ENCODE assay signal across 7 mouse cellular contexts in genomic region chr9:106421865-106422160, GRCm38 (mm10). TPM values are rescaled to one million over a fixed set of nuclear protein-coding genes. Genes with fewer than 3 reads are reported as not detected.
DNase-seq lines count a peak whose midpoint lies in the region; ATAC-seq lines count a peak whose summit lies in the region.

No protein-coding gene starts in this region.

- DNase-seq in adrenal gland, adult 2 months: peak; percentile 87
- peak; percentile 93 for DNase-seq in embryo, embryonic 11 days
- DNase-seq in gastrocnemius, postnatal 4 days (ENCODE audit: low spot score in 2 of 2): peak; percentile 75 to 85
- peak; percentile 80 to 88 for DNase-seq in left cerebral cortex, postnatal 36 days (ENCODE audit: low spot score in 2 of 2)
- peak; percentile 98 for DNase-seq in midbrain, embryonic 11.5 days (ENCODE audit: low spot score, missing footprints)
- peak; percentile 83 for DNase-seq in skeletal muscle tissue, adult 2 months (ENCODE audit: low read depth, low spot score)

- H3K4me3 ChIP-seq in intestine, embryonic 16.5 days (ENCODE audit: low read length): no peak overlapping the region
- no peak overlapping the region for H3K4me3 ChIP-seq in midbrain, embryonic 11.5 days (ENCODE audit: low read depth, low read length)

- H3K4me1 ChIP-seq in intestine, embryonic 16.5 days (ENCODE audit: control insufficient read depth, insufficient read depth, low read length): peaks cover 20% of the 10 kb centered on the region
- peaks cover 29% of the 10 kb centered on the region for H3K4me1 ChIP-seq in midbrain, embryonic 11.5 days (ENCODE audit: control insufficient read depth, insufficient read depth, low read length)

- intact Hi-C loops in left cerebral cortex, postnatal 36 days (cut with DNase I): loop anchor here (1.0 kb wide), 2 partner anchors 116 to 133 kb away; no protein-coding TSS in a partner anchor

- WGBS in intestine, embryonic 16.5 days: 0% methylated on average over 3 of the region's 3 CpGs
- WGBS in midbrain, embryonic 11.5 days: 0% methylated on average over 3 of the region's 3 CpGs

- ATAC-seq in intestine, embryonic 16.5 days: peak; percentile 77
- ATAC-seq in midbrain, embryonic 11.5 days (ENCODE audit: low FRiP score): peak; percentile 76

- peak overlapping the region; percentile 24; the same call in 1 of the 2 replicates for H3K4me2 ChIP-seq in intestine, embryonic 16.5 days (ENCODE audit: low read depth, low read length)
- peak overlapping the region; percentile 30; the same call in 1 of the 2 replicates for H3K4me2 ChIP-seq in midbrain, embryonic 11.5 days

- H3K36me3 ChIP-seq in intestine, embryonic 16.5 days (ENCODE audit: control insufficient read depth, insufficient read depth, low read length): no peaks in the 10 kb centered on the region
- H3K36me3 ChIP-seq in midbrain, embryonic 11.5 days (ENCODE audit: control insufficient read depth, insufficient read depth, low read length): no peaks in the 10 kb centered on the region

- H3K27ac ChIP-seq in intestine, embryonic 16.5 days (ENCODE audit: low read length): no peak overlapping the region
- no peak overlapping the region; the same call in 1 of the 2 replicates for H3K27ac ChIP-seq in midbrain, embryonic 11.5 days (ENCODE audit: low read depth, low read length)

- H3K9me3 ChIP-seq in intestine, embryonic 16.5 days (ENCODE audit: control insufficient read depth, low read length): no peaks in the 10 kb centered on the region
- H3K9me3 ChIP-seq in midbrain, embryonic 11.5 days (ENCODE audit: control insufficient read depth, low read length): no peaks in the 10 kb centered on the region

- 0 out of 2 replicates have a peak overlapping the region, but pooled peaks have one; percentile 39 for H3K9ac ChIP-seq in intestine, embryonic 16.5 days (ENCODE audit: low read depth, low read length)
- H3K9ac ChIP-seq in midbrain, embryonic 11.5 days (ENCODE audit: low read length): no peak overlapping the region

- peaks cover 4% of the 10 kb centered on the region; the same call in 1 of the 2 replicates for H3K27me3 ChIP-seq in intestine, embryonic 16.5 days (replicated peaks; ENCODE audit: control insufficient read depth, insufficient read depth, low read length)
- no peaks in the 10 kb centered on the region for H3K27me3 ChIP-seq in midbrain, embryonic 11.5 days (ENCODE audit: control insufficient read depth, insufficient read depth, low read length)

RNA-seq across cellular contexts. Expression of gene Rpl29, which starts 7.4 kb away (rescaled TPM):
- 100 to 1,000 TPM; 391 to 419 TPM for total RNA-seq in adrenal gland, adult 2 months (2021)
- polyA plus RNA-seq in adrenal gland, adult 2 months (2012; rRNA removed): 183 and 201 TPM in 2 replicates
- total RNA-seq in gastrocnemius, postnatal 4 days (2021): 100 to 1,000 TPM; 526 to 599 TPM
- 866 and 931 TPM in 2 replicates for polyA plus RNA-seq in intestine, embryonic 16.5 days (2015; fragmentation: Nextera tagmentation; extraction: Ambion mirVana)
- total RNA-seq in left cerebral cortex, postnatal 36 days (2021): 100 to 1,000 TPM; 278 to 331 TPM
- 867 and 874 TPM in 2 replicates for polyA plus RNA-seq in midbrain, embryonic 11.5 days (2014; fragmentation: Nextera tagmentation; extraction: Ambion mirVana)

RNA-seq across cellular contexts. Expression of gene Acy1, which starts 16.3 kb away (rescaled TPM):
- 10 to 100 TPM; 12.2 to 16.9 TPM for total RNA-seq in adrenal gland, adult 2 months (2021)
- polyA plus RNA-seq in adrenal gland, adult 2 months (2012; rRNA removed): 11.0 and 14.8 TPM in 2 replicates
- total RNA-seq in gastrocnemius, postnatal 4 days (2021): 10 to 100 TPM; 13.4 to 13.5 TPM
- polyA plus RNA-seq in intestine, embryonic 16.5 days (2015; fragmentation: Nextera tagmentation; extraction: Ambion mirVana): 59.8 and 59.9 TPM in 2 replicates
- 10 to 100 TPM; 15.4 to 16.0 TPM for total RNA-seq in left cerebral cortex, postnatal 36 days (2021)
- polyA plus RNA-seq in midbrain, embryonic 11.5 days (2014; fragmentation: Nextera tagmentation; extraction: Ambion mirVana): 29.9 and 30.4 TPM in 2 replicates

RNA-seq across cellular contexts. Expression of gene Abhd14b, which starts 25.4 kb away (rescaled TPM):
- total RNA-seq in adrenal gland, adult 2 months (2021): 10 to 100 TPM; 32.6 to 46.6 TPM
- 144 and 175 TPM in 2 replicates for polyA plus RNA-seq in adrenal gland, adult 2 months (2012; rRNA removed)
- total RNA-seq in gastrocnemius, postnatal 4 days (2021): 10 to 100 TPM in 1 of 2 experiments, 1 to 10 TPM in 1; 8.8 to 10.3 TPM
- 34.3 and 34.4 TPM in 2 replicates for polyA plus RNA-seq in intestine, embryonic 16.5 days (2015; fragmentation: Nextera tagmentation; extraction: Ambion mirVana)
- 10 to 100 TPM in 1 of 2 experiments, 1 to 10 TPM in 1; 8.8 to 11.4 TPM for total RNA-seq in left cerebral cortex, postnatal 36 days (2021)
- polyA plus RNA-seq in midbrain, embryonic 11.5 days (2014; fragmentation: Nextera tagmentation; extraction: Ambion mirVana): 3.9 and 4.5 TPM in 2 replicates

RNA-seq across cellular contexts. Expression of gene Abhd14a, which starts 25.7 kb away (rescaled TPM):
- total RNA-seq in adrenal gland, adult 2 months (2021): 10 to 100 TPM; 18.8 to 25.9 TPM
- polyA plus RNA-seq in adrenal gland, adult 2 months (2012; rRNA removed): 29.0 and 33.9 TPM in 2 replicates
- 10 to 100 TPM; 18.5 to 19.1 TPM for total RNA-seq in gastrocnemius, postnatal 4 days (2021)
- 50.2 and 52.0 TPM in 2 replicates for polyA plus RNA-seq in intestine, embryonic 16.5 days (2015; fragmentation: Nextera tagmentation; extraction: Ambion mirVana)
- 10 to 100 TPM; 36.8 to 38.3 TPM for total RNA-seq in left cerebral cortex, postnatal 36 days (2021)
- 30.8 and 34.5 TPM in 2 replicates for polyA plus RNA-seq in midbrain, embryonic 11.5 days (2014; fragmentation: Nextera tagmentation; extraction: Ambion mirVana)

RNA-seq across cellular contexts. Expression of gene Pcbp4, which starts 31.3 kb away (rescaled TPM):
- total RNA-seq in adrenal gland, adult 2 months (2021): 10 to 100 TPM; 17.5 to 28.6 TPM
- polyA plus RNA-seq in adrenal gland, adult 2 months (2012; rRNA removed): 56.4 and 90.6 TPM in 2 replicates
- total RNA-seq in gastrocnemius, postnatal 4 days (2021): 10 to 100 TPM; 83.6 to 84.9 TPM
- 30.5 and 32.6 TPM in 2 replicates for polyA plus RNA-seq in intestine, embryonic 16.5 days (2015; fragmentation: Nextera tagmentation; extraction: Ambion mirVana)
- 100 to 1,000 TPM; 181 to 197 TPM for total RNA-seq in left cerebral cortex, postnatal 36 days (2021)
- 219 and 256 TPM in 2 replicates for polyA plus RNA-seq in midbrain, embryonic 11.5 days (2014; fragmentation: Nextera tagmentation; extraction: Ambion mirVana)
